Mouse (Mus musculus): ENCODE data around the gene Gon4l. TPM values are rescaled to one million over a fixed set of nuclear protein-coding genes. Genes with fewer than 3 reads are reported as not detected.

Gon4l gene
- total and polyA plus RNA-seq, 2 experiments, result 4.9 to 5.3 TPM

DNA sequence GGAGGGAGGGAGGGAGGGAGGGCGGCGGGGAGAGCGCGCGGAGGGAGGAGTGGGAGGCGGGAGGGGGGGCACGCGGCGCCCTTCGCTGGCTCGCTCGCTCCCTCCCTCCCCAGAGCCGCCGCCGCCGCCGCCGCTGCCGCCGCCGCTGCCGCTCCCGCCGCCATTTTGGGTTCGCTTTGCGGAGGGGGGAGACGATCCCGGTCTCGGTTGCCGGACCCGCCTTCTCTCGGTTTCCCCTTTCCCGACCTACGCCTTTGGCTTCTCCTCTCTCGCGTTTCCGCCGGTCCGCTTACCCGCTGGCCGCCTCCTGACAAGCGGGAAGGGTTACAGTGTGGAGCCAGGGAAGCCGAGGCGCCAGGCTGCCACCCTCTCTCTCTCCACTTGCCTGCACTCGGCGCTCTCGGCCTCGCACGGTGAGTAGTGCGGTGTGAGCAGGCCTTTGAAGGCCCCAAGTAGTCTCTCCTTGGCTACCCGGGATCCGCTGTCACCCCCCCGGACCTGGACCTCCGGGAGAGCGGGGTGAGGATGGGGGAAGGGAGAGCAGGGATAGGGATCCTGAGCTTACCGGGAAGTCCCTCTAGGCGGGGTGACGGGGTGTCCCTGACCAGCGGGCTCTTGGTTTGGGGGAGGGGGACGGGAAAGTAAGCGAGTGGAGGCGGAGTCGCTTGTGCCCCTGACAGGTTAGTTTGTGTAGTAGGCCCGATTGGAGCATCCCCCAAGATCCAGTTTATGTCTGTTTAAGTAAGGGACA is 115.7 kb downstream of the Gon4l start, which contains the start of the genes Ash1l and Dap3:
Gene Ash1l, plus strand, starts transcription at position 47 of the 751 bp plus-strand sequence.
Gene Dap3, minus strand, starts transcription at position 606 of the 751 bp plus-strand sequence.
- Histone ChIP-seq H3K4me1 (ENCODE audit: control insufficient read depth, insufficient read depth, low read length) (peaks cover 15% of the 10 kb centered on the region), H3K79me2 (ENCODE audit: control insufficient read depth, insufficient read depth, low read length) (peaks cover 10% of the 10 kb centered on the region; the same call in 1 of the 2 replicates), H3K27ac (replicated peaks; ENCODE audit: insufficient read depth, low read depth, low read length) (peak within 1 kb of the TSS; percentile 98), H3K36me3 (ENCODE audit: control insufficient read depth, insufficient read depth, low read length) (no peaks in the 10 kb centered on the region), H3K4me3 (ENCODE audit: insufficient read depth, low read depth, low read length) (peak within 1 kb of the TSS; percentile 97), H3K27me3 (ENCODE audit: control insufficient read depth, insufficient read depth, low read length) (no peaks in the 10 kb centered on the region), H3K9ac (ENCODE audit: low read depth, low read length) (peak within 1 kb of the TSS; percentile 99)
- under 1% methylated on average over 41 of the region's 64 CpGs for WGBS
- TF ChIP-seq CTCF (IDR thresholded peaks at IDR 0.05; ENCODE audit: low read depth, low read length) (peak; percentile 16; the same call in 1 of the 2 replicates), POLR2A (IDR thresholded peaks at IDR 0.05; ENCODE audit: extremely low read depth, insufficient read depth, low read length) (no peak)
- peak; percentile 71 for DNase-seq (ENCODE audit: extremely low read depth, low read depth, low spot score)

GRCm38 (mm10) chr3:88951327-88951800 is 116.3 kb downstream of the Gon4l start:
- no peak for DNase-seq (ENCODE audit: extremely low read depth, low read depth, low spot score)
- H3K27me3 ChIP-seq (ENCODE audit: control insufficient read depth, insufficient read depth, low read length), result no peaks in the 10 kb centered on the region
- peaks cover 16% of the 10 kb centered on the region for H3K4me1 ChIP-seq (ENCODE audit: control insufficient read depth, insufficient read depth, low read length)
- H3K79me2 ChIP-seq (ENCODE audit: control insufficient read depth, insufficient read depth, low read length), result peaks cover 7% of the 10 kb centered on the region; the same call in 1 of the 2 replicates
- H3K36me3 ChIP-seq (ENCODE audit: control insufficient read depth, insufficient read depth, low read length), result no peaks in the 10 kb centered on the region
- peak overlapping the region; percentile 98 for H3K27ac ChIP-seq (replicated peaks; ENCODE audit: insufficient read depth, low read depth, low read length)
- no peak for TF ChIP-seq CTCF (IDR thresholded peaks at IDR 0.05; ENCODE audit: low read depth, low read length)
- TF ChIP-seq POLR2A (IDR thresholded peaks at IDR 0.05; ENCODE audit: extremely low read depth, insufficient read depth, low read length), result no peak
- peak overlapping the region; percentile 99 for H3K9ac ChIP-seq (ENCODE audit: low read depth, low read length)
- 1% methylated on average over 5 of the region's 5 CpGs for WGBS
- peak overlapping the region; percentile 97 for H3K4me3 ChIP-seq (ENCODE audit: insufficient read depth, low read depth, low read length)

- no peak overlapping the region for H3K27ac ChIP-seq (replicated peaks; ENCODE audit: insufficient read depth, low read depth, low read length)
- H3K79me2 ChIP-seq (ENCODE audit: control insufficient read depth, insufficient read depth, low read length), result peaks cover 13% of the 10 kb centered on the region; the same call in 1 of the 2 replicates
- H3K27me3 ChIP-seq (ENCODE audit: control insufficient read depth, insufficient read depth, low read length), result no peaks in the 10 kb centered on the region
- no peak overlapping the region for H3K4me3 ChIP-seq (ENCODE audit: insufficient read depth, low read depth, low read length)
- peak; percentile 83 for DNase-seq (ENCODE audit: extremely low read depth, low read depth, low spot score)
- H3K9ac ChIP-seq (ENCODE audit: low read depth, low read length), result no peak overlapping the region
- 12% methylated on average over 4 of the region's 4 CpGs for WGBS
- peaks cover 14% of the 10 kb centered on the region; the same call in 1 of the 2 replicates for H3K4me1 ChIP-seq (ENCODE audit: control insufficient read depth, insufficient read depth, low read length)
- TF ChIP-seq CTCF (IDR thresholded peaks at IDR 0.05; ENCODE audit: low read depth, low read length), result no peak
- TF ChIP-seq POLR2A (IDR thresholded peaks at IDR 0.05; ENCODE audit: extremely low read depth, insufficient read depth, low read length), result no peak
- no peaks in the 10 kb centered on the region for H3K36me3 ChIP-seq (ENCODE audit: control insufficient read depth, insufficient read depth, low read length)
Measured at GRCm38 (mm10) chr3:88953246-88953645, 118.2 kb downstream of the Gon4l start.

DNA sequence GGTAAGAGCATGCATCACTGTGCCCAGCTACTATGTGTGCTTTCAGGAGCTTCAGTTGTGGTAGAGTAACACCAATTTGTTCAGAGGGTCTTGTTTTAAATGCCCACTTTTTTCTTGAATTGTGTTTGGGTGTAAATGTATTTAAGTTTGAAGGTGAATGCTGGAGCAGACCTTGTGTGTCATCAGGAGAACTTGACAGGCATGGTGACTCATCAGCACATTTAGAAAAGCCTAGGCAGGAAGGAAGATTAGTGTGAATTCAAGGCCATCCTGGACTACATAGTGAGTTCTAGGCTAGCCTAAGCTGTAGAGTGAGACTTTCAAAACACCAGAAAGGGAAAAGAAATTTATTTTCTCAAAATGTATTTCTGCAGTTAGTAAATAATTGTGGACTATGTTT is 118.7 kb downstream of the Gon4l start:
- H3K27ac ChIP-seq (replicated peaks; ENCODE audit: insufficient read depth, low read depth, low read length), result no peak overlapping the region
- peaks cover 14% of the 10 kb centered on the region; the same call in 1 of the 2 replicates for H3K4me1 ChIP-seq (ENCODE audit: control insufficient read depth, insufficient read depth, low read length)
- TF ChIP-seq POLR2A (IDR thresholded peaks at IDR 0.05; ENCODE audit: extremely low read depth, insufficient read depth, low read length) (no peak), CTCF (IDR thresholded peaks at IDR 0.05; ENCODE audit: low read depth, low read length) (no peak)

More for the DNA sequence above, 118.7 kb downstream of the Gon4l start:
- Histone ChIP-seq H3K4me3 (ENCODE audit: insufficient read depth, low read depth, low read length) (no peak overlapping the region), H3K36me3 (ENCODE audit: control insufficient read depth, insufficient read depth, low read length) (no peaks in the 10 kb centered on the region), H3K27me3 (ENCODE audit: control insufficient read depth, insufficient read depth, low read length) (no peaks in the 10 kb centered on the region), H3K79me2 (ENCODE audit: control insufficient read depth, insufficient read depth, low read length) (peaks cover 13% of the 10 kb centered on the region; the same call in 1 of the 2 replicates), H3K9ac (ENCODE audit: low read depth, low read length) (no peak overlapping the region)
- no peak for DNase-seq (ENCODE audit: extremely low read depth, low read depth, low spot score)

Other genes starting within 250 kb of the Gon4l start
- gene Arhgef2, start 229.3 kb upstream of the Gon4l start, total RNA-seq (2014; rRNA removed), result 2.7 and 3.6 TPM in 2 replicates
- 3.6 and 4.9 TPM in 2 replicates for gene Arhgef2, start 229.3 kb upstream of the Gon4l start, polyA plus RNA-seq (2012; rRNA removed)
- not detected in 2 replicates for gene Rxfp4, start 182.1 kb upstream of the Gon4l start, total RNA-seq (2014; rRNA removed)
- not detected in 2 replicates for gene Rxfp4, start 182.1 kb upstream of the Gon4l start, polyA plus RNA-seq (2012; rRNA removed)
- gene Khdc4, start 149.4 kb upstream of the Gon4l start, total RNA-seq (2014; rRNA removed), result 32.9 and 34.7 TPM in 2 replicates
- gene Khdc4, start 149.4 kb upstream of the Gon4l start, polyA plus RNA-seq (2012; rRNA removed), result 23.8 and 39.7 TPM in 2 replicates
- 18.0 and 19.9 TPM in 2 replicates for gene Rit1, start 118.4 kb upstream of the Gon4l start, total RNA-seq (2014; rRNA removed)
- gene Rit1, start 118.4 kb upstream of the Gon4l start, polyA plus RNA-seq (2012; rRNA removed), result 14.4 and 14.8 TPM in 2 replicates
- 1.6 and 1.9 TPM in 2 replicates for gene Syt11, start 60.1 kb upstream of the Gon4l start, total RNA-seq (2014; rRNA removed)
- 0.92 and 2.4 TPM in 2 replicates for gene Syt11, start 60.1 kb upstream of the Gon4l start, polyA plus RNA-seq (2012; rRNA removed)
- gene Msto1, start 78.8 kb downstream of the Gon4l start, total RNA-seq (2014; rRNA removed), result 5.6 and 7.4 TPM in 2 replicates
- gene Msto1, start 78.8 kb downstream of the Gon4l start, polyA plus RNA-seq (2012; rRNA removed), result 12.1 and 15.4 TPM in 2 replicates
- 11.8 and 14.4 TPM in 2 replicates for gene Ash1l, start 115.4 kb downstream of the Gon4l start, total RNA-seq (2014; rRNA removed)
- 3.3 and 3.9 TPM in 2 replicates for gene Ash1l, start 115.4 kb downstream of the Gon4l start, polyA plus RNA-seq (2012; rRNA removed)
- gene Dap3, start 116.0 kb downstream of the Gon4l start, total RNA-seq (2014; rRNA removed), result 50.6 and 66.8 TPM in 2 replicates
- 21.8 and 32.6 TPM in 2 replicates for gene Dap3, start 116.0 kb downstream of the Gon4l start, polyA plus RNA-seq (2012; rRNA removed)

All from liver, adult 2 months (tissue).